Mouse (Mus musculus) embryonic facial prominence, embryonic 11.5 days (tissue): ENCODE measurements around the gene Lbp. TPM values are rescaled to one million over a fixed set of nuclear protein-coding genes. Genes with fewer than 3 reads are reported as not detected.
A peak's percentile ranks its signal among the peaks of the same experiment; 100 is the strongest.

Source experiments
- ATAC-seq: fragments of 200-750 bp; cut with Nextera tagmentation; replicated peaks from 2 replicates; pipeline ENCODE4 v1.8.0; 2017; ENCODE audit warnings: low read depth; ENCODE audit not compliant: insufficient number of reproducible peaks, low FRiP score, low TSS enrichment
- DNase-seq: peaks from one replicate; pipeline ENCODE4 v3.0.0-alpha.2; 2015; ENCODE audit warnings: low spot score
- H3K27ac ChIP-seq: fragments of 300-500 bp; sonication (generic); replicated peaks from 2 replicates; pipeline ENCODE4 v1.5.1; 2014; ENCODE audit warnings: mild to moderate bottlenecking, low read depth, low read length, control low read depth
- H3K27me3 ChIP-seq: fragments of 300-500 bp; sonication (generic); 2 replicates; pipeline ENCODE4 v1.6.1; 2014; ENCODE audit warnings: mild to moderate bottlenecking, low read length, moderate library complexity, mixed read lengths; ENCODE audit not compliant: control insufficient read depth, insufficient read depth
- H3K36me3 ChIP-seq: fragments of 300-500 bp; sonication (generic); replicated peaks from 2 replicates; pipeline ENCODE4 v1.6.1; 2014; ENCODE audit warnings: low read depth, mild to moderate bottlenecking, low read length, moderate library complexity, mixed read lengths; ENCODE audit not compliant: control insufficient read depth, insufficient read depth
- H3K4me1 ChIP-seq: fragments of 300-500 bp; sonication (generic); 2 replicates; pipeline ENCODE4 v1.6.1; 2014; ENCODE audit warnings: low read length, mixed read lengths; ENCODE audit not compliant: control insufficient read depth, insufficient read depth
- H3K4me2 ChIP-seq: fragments of 300-500 bp; sonication (generic); 2 replicates; pipeline ENCODE4 v1.6.1; 2014; ENCODE audit warnings: low read depth, mild to moderate bottlenecking, control low read depth, low read length, moderate library complexity
- H3K4me3 ChIP-seq: fragments of 300-500 bp; sonication (generic); 2 replicates; pipeline ENCODE4 v1.5.1; 2014; ENCODE audit warnings: low read depth, low read length, control low read depth
- H3K9ac ChIP-seq: fragments of 300-500 bp; sonication (generic); replicated peaks from 2 replicates; pipeline ENCODE4 v1.6.1; 2014; ENCODE audit warnings: mild to moderate bottlenecking, control low read depth, low read length
- H3K9me3 ChIP-seq: fragments of 300-500 bp; sonication (generic); replicated peaks from 2 replicates; pipeline ENCODE4 v1.6.1; 2016; ENCODE audit warnings: mild to moderate bottlenecking, low read length, inconsistent platforms, mixed read lengths; ENCODE audit not compliant: control insufficient read depth
- WGBS: fragments of 180-500 bp; shearing (Covaris S2); extraction: QIAGEN DNeasy Blood & Tissue Kit; methylation state at CpG from one replicate; pipeline ENCODE4 v1.1.7; 2014; 5-methylcytosine and 5-hydroxymethylcytosine counted together
- polyA plus RNA-seq: library from polyadenylated mRNA; unstranded; fragments of >200 nt; fragmentation: Nextera tagmentation; extraction: Ambion mirVana; gene quantifications from 2 replicates; pipeline ENCODE4 v1.2.1, GENCODE M21; 2014

Gene Lbp
- polyA plus RNA-seq, 1 experiment from 2014 or later = 3.8 TPM

- Histone ChIP-seq H3K4me1 (no peaks in the 10 kb centered on the region), H3K27me3 (peaks cover 5% of the 10 kb centered on the region; the same call in 1 of the 2 replicates), H3K36me3 (no peaks in the 10 kb centered on the region), H3K4me2 (no peak overlapping the region), H3K27ac (no peak overlapping the region), H3K9ac (no peak overlapping the region), H3K9me3 (no peaks in the 10 kb centered on the region), H3K4me3 (no peak overlapping the region)
- ATAC-seq (no peak), DNase-seq (no peak)
- WGBS = 76% methylated on average over 7 of the region's 7 CpGs
These were observed 70.5 kb downstream of the Lbp start for GRCm38 (mm10) chr2:158376798-158377197.

GRCm38 (mm10) chr2:158377811-158378210 is 71.5 kb downstream of the Lbp start:
- DNase-seq (no peak), ATAC-seq (no peak)
- Histone ChIP-seq H3K9me3 (no peaks in the 10 kb centered on the region), H3K4me2 (no peak overlapping the region), H3K4me3 (no peak overlapping the region), H3K27me3 (peaks cover 5% of the 10 kb centered on the region; the same call in 1 of the 2 replicates), H3K9ac (no peak overlapping the region), H3K27ac (no peak overlapping the region), H3K4me1 (no peaks in the 10 kb centered on the region), H3K36me3 (no peaks in the 10 kb centered on the region)
- 92% methylated on average over 1 of the region's 1 CpGs for WGBS

- Histone ChIP-seq H3K27ac (no peak overlapping the region), H3K9ac (no peak overlapping the region), H3K27me3 (peaks cover 5% of the 10 kb centered on the region; the same call in 1 of the 2 replicates), H3K4me2 (no peak overlapping the region), H3K4me1 (no peaks in the 10 kb centered on the region), H3K4me3 (no peak overlapping the region), H3K9me3 (no peaks in the 10 kb centered on the region), H3K36me3 (no peaks in the 10 kb centered on the region)
- WGBS = 46% methylated on average over 13 of the region's 13 CpGs
- DNase-seq (peak; percentile 93), ATAC-seq (no peak)
These were observed 73.2 kb downstream of the Lbp start for GRCm38 (mm10) chr2:158379354-158380078.

Other genes with a start within 250 kb of the Lbp start
- 2.2 and 4.3 TPM in 2 replicates for gene Tgm2, start 160.1 kb upstream of the Lbp start, polyA plus RNA-seq
- gene D630003M21Rik, start 77.3 kb upstream of the Lbp start, polyA plus RNA-seq = 1.00 and 1.4 TPM in 2 replicates
- not detected in 2 replicates for gene Bpi, start 48.4 kb upstream of the Lbp start, polyA plus RNA-seq
- gene Snhg11, start 69.1 kb downstream of the Lbp start, polyA plus RNA-seq = 6.9 and 8.0 TPM in 2 replicates
- 20.4 and 20.6 TPM in 2 replicates for gene Ralgapb, start 103.4 kb downstream of the Lbp start, polyA plus RNA-seq
- gene Adig, start 196.1 kb downstream of the Lbp start, polyA plus RNA-seq = not detected in 2 replicates
- gene Arhgap40, start 206.3 kb downstream of the Lbp start, polyA plus RNA-seq = 0.24 and 0.55 TPM in 2 replicates